Mouse (Mus musculus) hindbrain, embryonic 12.5 days (tissue): ENCODE measurements at regions not wholly inside any gene's neighbourhood (a gene's known extent, or its start where the extent isn't known, plus 50 kb on each side); places are given as distances from the start of the nearest gene placed in this dataset.

ENCODE experiments used
- ATAC-seq: fragments of 200-750 bp; cut with Nextera tagmentation; 2 replicates; pipeline ENCODE4 v1.8.0; 2017; ENCODE audit warnings: moderate TSS enrichment; ENCODE audit not compliant: low FRiP score
- H3K27ac ChIP-seq: fragments of 300-500 bp; sonication (generic); 2 replicates; pipeline ENCODE4 v1.5.1; 2016; ENCODE audit warnings: mild to moderate bottlenecking
- H3K27me3 ChIP-seq: fragments of 300-500 bp; sonication (generic); 2 replicates; pipeline ENCODE4 v1.6.1; 2016; ENCODE audit warnings: mild to moderate bottlenecking
- H3K36me3 ChIP-seq: fragments of 300-500 bp; sonication (generic); 2 replicates; pipeline ENCODE4 v1.6.1; 2016; ENCODE audit warnings: mild to moderate bottlenecking
- H3K4me1 ChIP-seq: fragments of 300-500 bp; sonication (generic); 2 replicates; pipeline ENCODE4 v1.6.1; 2016
- H3K4me2 ChIP-seq: fragments of 300-500 bp; sonication (generic); replicated peaks from 2 replicates; pipeline ENCODE4 v1.6.1; 2016; ENCODE audit warnings: mild to moderate bottlenecking
- H3K4me3 ChIP-seq: fragments of 300-500 bp; sonication (generic); 2 replicates; pipeline ENCODE4 v1.5.1; 2016; ENCODE audit warnings: mild to moderate bottlenecking
- H3K9ac ChIP-seq: fragments of 300-500 bp; sonication (generic); 2 replicates; pipeline ENCODE4 v1.6.1; 2016; ENCODE audit warnings: mild to moderate bottlenecking, moderate library complexity
- H3K9me3 ChIP-seq: fragments of 300-500 bp; sonication (generic); replicated peaks from 2 replicates; pipeline ENCODE4 v1.6.1; 2016; ENCODE audit warnings: mild to moderate bottlenecking
- WGBS: fragments of 180-500 bp; shearing (Covaris S2); methylation state at CpG from one replicate; pipeline ENCODE4 v1.1.7; 2016; 5-methylcytosine and 5-hydroxymethylcytosine counted together

- ATAC-seq = no peak
- H3K4me2 ChIP-seq = no peak overlapping the region
- H3K36me3 ChIP-seq = no peaks in the 10 kb centered on the region
- no peaks in the 10 kb centered on the region for H3K9me3 ChIP-seq
- H3K9ac ChIP-seq = no peak overlapping the region
- no peaks in the 10 kb centered on the region for H3K4me1 ChIP-seq
- H3K27me3 ChIP-seq = no peaks in the 10 kb centered on the region
- H3K27ac ChIP-seq = no peak overlapping the region
- H3K4me3 ChIP-seq = no peak overlapping the region
- 96% methylated on average over 1 of the region's 1 CpGs for WGBS
Measured at GRCm38 (mm10) chr14:120611311-120611710, 133.1 kb downstream of the Rap2a start.

- WGBS = 69% methylated on average over 9 of the region's 9 CpGs
- H3K4me2 ChIP-seq = no peak overlapping the region
- no peak for ATAC-seq
- no peaks in the 10 kb centered on the region for H3K36me3 ChIP-seq
- H3K4me1 ChIP-seq = no peaks in the 10 kb centered on the region
- no peaks in the 10 kb centered on the region for H3K9me3 ChIP-seq
- H3K4me3 ChIP-seq = no peak overlapping the region
- H3K27me3 ChIP-seq = no peaks in the 10 kb centered on the region
- H3K27ac ChIP-seq = no peak overlapping the region
- no peak overlapping the region for H3K9ac ChIP-seq
Measured at GRCm38 (mm10) chr14:120626223-120626935, 148.1 kb downstream of the Rap2a start.

GRCm38 (mm10) chr14:120626936-120627277 lies 148.7 kb downstream of the Rap2a start:
- no peaks in the 10 kb centered on the region for H3K36me3 ChIP-seq
- WGBS = 71% methylated on average over 4 of the region's 4 CpGs
- no peak overlapping the region for H3K9ac ChIP-seq
- H3K9me3 ChIP-seq = no peaks in the 10 kb centered on the region
- H3K4me2 ChIP-seq = no peak overlapping the region
- no peak overlapping the region for H3K27ac ChIP-seq
- no peak for ATAC-seq
- H3K4me1 ChIP-seq = no peaks in the 10 kb centered on the region
- H3K27me3 ChIP-seq = no peaks in the 10 kb centered on the region
- no peak overlapping the region for H3K4me3 ChIP-seq

GRCm38 (mm10) chr14:120632771-120633170 lies 154.5 kb downstream of the Rap2a start:
- 85% methylated on average over 5 of the region's 5 CpGs for WGBS

GRCm38 (mm10) chr14:120636726-120637400 lies 158.6 kb downstream of the Rap2a start:
- H3K9ac ChIP-seq = no peak overlapping the region
- H3K4me3 ChIP-seq = no peak overlapping the region
- H3K4me1 ChIP-seq = no peaks in the 10 kb centered on the region
- 91% methylated on average over 6 of the region's 6 CpGs for WGBS
- H3K27me3 ChIP-seq = no peaks in the 10 kb centered on the region
- H3K36me3 ChIP-seq = no peaks in the 10 kb centered on the region
- H3K9me3 ChIP-seq = no peaks in the 10 kb centered on the region
- no peak for ATAC-seq
- no peak overlapping the region for H3K4me2 ChIP-seq
- H3K27ac ChIP-seq = no peak overlapping the region

More at GRCm38 (mm10) chr14:120632771-120633170, 154.5 kb downstream of the Rap2a start:
- Histone ChIP-seq H3K4me3 (no peak overlapping the region), H3K27me3 (no peaks in the 10 kb centered on the region), H3K27ac (no peak overlapping the region), H3K36me3 (no peaks in the 10 kb centered on the region), H3K9me3 (no peaks in the 10 kb centered on the region), H3K4me1 (no peaks in the 10 kb centered on the region), H3K9ac (no peak overlapping the region), H3K4me2 (no peak overlapping the region)
- no peak for ATAC-seq

- WGBS = 83% methylated on average over 13 of the region's 13 CpGs
- ATAC-seq = no peak
- Histone ChIP-seq H3K27me3 (no peaks in the 10 kb centered on the region), H3K36me3 (no peaks in the 10 kb centered on the region), H3K27ac (no peak overlapping the region), H3K4me1 (no peaks in the 10 kb centered on the region), H3K4me2 (no peak overlapping the region), H3K9ac (no peak overlapping the region), H3K4me3 (no peak overlapping the region), H3K9me3 (no peaks in the 10 kb centered on the region)
Measured at GRCm38 (mm10) chr14:120637486-120638125, 159.4 kb downstream of the Rap2a start.

GRCm38 (mm10) chr14:120642591-120642990 lies 164.3 kb downstream of the Rap2a start:
- Histone ChIP-seq H3K27ac (no peak overlapping the region), H3K4me3 (no peak overlapping the region), H3K9ac (no peak overlapping the region), H3K9me3 (no peaks in the 10 kb centered on the region), H3K4me2 (no peak overlapping the region), H3K27me3 (no peaks in the 10 kb centered on the region), H3K4me1 (no peaks in the 10 kb centered on the region), H3K36me3 (no peaks in the 10 kb centered on the region)
- WGBS = 92% methylated on average over 5 of the region's 5 CpGs
- no peak for ATAC-seq

GRCm38 (mm10) chr14:120652034-120652433 lies 173.8 kb downstream of the Rap2a start:
- ATAC-seq = no peak
- no peaks in the 10 kb centered on the region for H3K4me1 ChIP-seq
- WGBS = 86% methylated on average over 7 of the region's 7 CpGs

GRCm38 (mm10) chr14:120660321-120660781 lies 182.1 kb downstream of the Rap2a start:
- H3K27me3 ChIP-seq = no peaks in the 10 kb centered on the region
- H3K9ac ChIP-seq = no peak overlapping the region
- H3K4me2 ChIP-seq = no peak overlapping the region
- ATAC-seq = no peak
- no peaks in the 10 kb centered on the region for H3K4me1 ChIP-seq
- H3K36me3 ChIP-seq = no peaks in the 10 kb centered on the region
- H3K27ac ChIP-seq = no peak overlapping the region
- WGBS = 68% methylated on average over 6 of the region's 6 CpGs
- H3K9me3 ChIP-seq = no peaks in the 10 kb centered on the region
- no peak overlapping the region for H3K4me3 ChIP-seq

More at GRCm38 (mm10) chr14:120652034-120652433, 173.8 kb downstream of the Rap2a start:
- Histone ChIP-seq H3K36me3 (no peaks in the 10 kb centered on the region), H3K9me3 (peaks cover 7% of the 10 kb centered on the region; the same call in 1 of the 2 replicates), H3K27ac (no peak overlapping the region), H3K27me3 (no peaks in the 10 kb centered on the region), H3K4me3 (no peak overlapping the region), H3K4me2 (no peak overlapping the region), H3K9ac (no peak overlapping the region)

GRCm38 (mm10) chr14:120661111-120661510 lies 182.9 kb downstream of the Rap2a start:
- H3K36me3 ChIP-seq = no peaks in the 10 kb centered on the region
- H3K4me1 ChIP-seq = no peaks in the 10 kb centered on the region
- H3K27me3 ChIP-seq = no peaks in the 10 kb centered on the region
- H3K9ac ChIP-seq = no peak overlapping the region
- H3K9me3 ChIP-seq = no peaks in the 10 kb centered on the region
- no peak overlapping the region for H3K27ac ChIP-seq
- H3K4me3 ChIP-seq = no peak overlapping the region
- H3K4me2 ChIP-seq = no peak overlapping the region
- WGBS = 76% methylated on average over 5 of the region's 5 CpGs
- no peak for ATAC-seq

GRCm38 (mm10) chr14:120669665-120670064 lies 191.4 kb downstream of the Rap2a start:
- ATAC-seq = no peak
- WGBS = 81% methylated on average over 5 of the region's 5 CpGs
- no peak overlapping the region for H3K27ac ChIP-seq
- 0 out of 2 replicates have a peak, but pooled peaks cover 2% of the 10 kb centered on the region for H3K4me1 ChIP-seq
- no peaks in the 10 kb centered on the region for H3K27me3 ChIP-seq
- no peak overlapping the region for H3K4me2 ChIP-seq
- no peaks in the 10 kb centered on the region for H3K36me3 ChIP-seq
- no peak overlapping the region for H3K4me3 ChIP-seq
- no peak overlapping the region for H3K9ac ChIP-seq
- no peaks in the 10 kb centered on the region for H3K9me3 ChIP-seq

GRCm38 (mm10) chr14:120675752-120676151 lies 197.5 kb downstream of the Rap2a start:
- Histone ChIP-seq H3K4me3 (no peak overlapping the region), H3K4me2 (no peak overlapping the region), H3K27me3 (no peaks in the 10 kb centered on the region), H3K36me3 (no peaks in the 10 kb centered on the region), H3K27ac (no peak overlapping the region), H3K4me1 (no peaks in the 10 kb centered on the region), H3K9ac (no peak overlapping the region), H3K9me3 (no peaks in the 10 kb centered on the region)
- 84% methylated on average over 2 of the region's 2 CpGs for WGBS
- ATAC-seq = no peak
